Mouse (Mus musculus) testis, postnatal 10 days (tissue): ENCODE data around the gene Mrpl2.

Experiments
- DNase-seq: peaks from one replicate; pipeline ENCODE4 v3.0.0; 2021; ENCODE audit warnings: low spot score

Mrpl2 gene

GRCm38 (mm10) chr17:46645561-46646321, at the start of gene Mrpl2, which contains the start of gene Klc4:
Gene Mrpl2 (plus strand): TSS chr17:46646229.
Gene Klc4 (minus strand): TSS chr17:46646022.
- peak; percentile 99 for DNase-seq

- DNase-seq: no peak
Observed at GRCm38 (mm10) chr17:46597956-46598355, 48.1 kb upstream of the Mrpl2 start.

GRCm38 (mm10) chr17:46598963-46599362, 47.1 kb upstream of the Mrpl2 start:
- no peak for DNase-seq

GRCm38 (mm10) chr17:46600569-46600968, 45.5 kb upstream of the Mrpl2 start:
- DNase-seq: no peak

- no peak for DNase-seq
Observed at GRCm38 (mm10) chr17:46602212-46602611, 43.8 kb upstream of the Mrpl2 start.

- no peak for DNase-seq
Observed at GRCm38 (mm10) chr17:46603229-46603628, 42.8 kb upstream of the Mrpl2 start.

- no peak for DNase-seq
Observed at GRCm38 (mm10) chr17:46605126-46605525, 40.9 kb upstream of the Mrpl2 start.

- DNase-seq: no peak
Observed at GRCm38 (mm10) chr17:46605987-46606386, 40.0 kb upstream of the Mrpl2 start.

GRCm38 (mm10) chr17:46609721-46610514, 36.1 kb upstream of the Mrpl2 start:
- no peak for DNase-seq

GRCm38 (mm10) chr17:46611316-46611715, 34.7 kb upstream of the Mrpl2 start:
- DNase-seq: no peak

GRCm38 (mm10) chr17:46612189-46612588, 33.8 kb upstream of the Mrpl2 start:
- DNase-seq: no peak

- DNase-seq: no peak
Observed at GRCm38 (mm10) chr17:46612820-46613219, 33.2 kb upstream of the Mrpl2 start.

- DNase-seq: no peak
Observed at GRCm38 (mm10) chr17:46613229-46613628, 32.8 kb upstream of the Mrpl2 start.

- no peak for DNase-seq
Observed at GRCm38 (mm10) chr17:46617799-46618198, 28.2 kb upstream of the Mrpl2 start.

- DNase-seq: no peak
Observed at GRCm38 (mm10) chr17:46618394-46618768, 27.6 kb upstream of the Mrpl2 start.

GRCm38 (mm10) chr17:46618769-46619682, 27.0 kb upstream of the Mrpl2 start:
- DNase-seq: no peak

- no peak for DNase-seq
Observed at GRCm38 (mm10) chr17:46619683-46620357, 26.2 kb upstream of the Mrpl2 start.

GRCm38 (mm10) chr17:46621324-46621723, 24.7 kb upstream of the Mrpl2 start:
- DNase-seq: peak; percentile 74

- no peak for DNase-seq
Observed at GRCm38 (mm10) chr17:46622269-46622668, 23.8 kb upstream of the Mrpl2 start.

- DNase-seq: no peak
Observed at GRCm38 (mm10) chr17:46623819-46624557, 22.0 kb upstream of the Mrpl2 start.

- DNase-seq: no peak
Observed at GRCm38 (mm10) chr17:46624598-46624997, 21.4 kb upstream of the Mrpl2 start.
